Mouse (Mus musculus) granulocyte monocyte progenitor cell, adult 5-6 weeks (primary cell): ENCODE measurements around the gene Diexf. TPM values are rescaled to one million over a fixed set of nuclear protein-coding genes. Genes with fewer than 3 reads are reported as not detected.

Experiments used
- ATAC-seq: replicated peaks from 2 replicates; pipeline ENCODE4 v1.8.0; 2016; ENCODE audit warnings: mild to moderate bottlenecking, moderate TSS enrichment, inconsistent platforms; ENCODE audit not compliant: poor library complexity, severe bottlenecking
- total RNA-seq, 2 experiments: library from RNA; stranded (forward) in 1 of 2; stranded (reverse) in 1 of 2; fragments of 200-712, 200-1000 nt in 1 of 2; fragments of >200 nt in 1 of 2; fragmentation: Nextera tagmentation in 1 of 2; gene quantifications; 2 replicates each; pipeline ENCODE4 v1.2.3; 2014 to 2017

Diexf gene
- total RNA-seq, 2 experiments from 2014 or later: 26.1 to 26.3 TPM

DNA sequence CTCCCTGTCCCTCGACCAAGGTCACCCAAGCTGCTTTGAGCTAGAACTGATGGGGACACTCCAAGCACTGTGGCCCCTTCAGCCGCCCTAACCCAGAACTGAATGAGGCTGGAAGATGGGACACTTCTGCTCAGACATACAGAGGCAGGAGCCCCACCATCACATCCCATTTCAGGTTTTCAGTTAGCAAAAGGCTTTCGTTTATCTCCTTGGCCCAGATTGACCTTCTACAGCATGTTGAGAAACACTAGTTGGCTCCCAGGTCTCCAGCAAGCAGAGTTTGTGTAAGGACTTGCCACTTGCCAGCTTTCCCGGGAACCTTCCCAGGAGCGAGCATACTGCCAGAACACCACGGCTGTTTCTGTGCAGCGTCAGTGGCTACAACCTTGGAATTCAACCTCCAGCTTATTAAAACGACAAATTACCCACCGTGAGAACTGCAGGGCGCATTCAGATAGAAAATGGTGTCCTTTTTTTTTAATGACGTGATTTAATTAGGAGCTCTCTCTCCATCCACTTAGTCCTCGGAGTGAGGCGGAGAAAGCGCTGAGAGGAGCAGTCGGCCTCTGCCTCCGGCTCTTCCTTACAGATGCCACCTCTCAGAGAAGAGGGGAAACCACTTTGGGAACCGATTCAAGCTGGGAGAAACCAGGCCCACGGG lies 39.7 kb downstream of the Diexf start:
- ATAC-seq: no peak

DNA sequence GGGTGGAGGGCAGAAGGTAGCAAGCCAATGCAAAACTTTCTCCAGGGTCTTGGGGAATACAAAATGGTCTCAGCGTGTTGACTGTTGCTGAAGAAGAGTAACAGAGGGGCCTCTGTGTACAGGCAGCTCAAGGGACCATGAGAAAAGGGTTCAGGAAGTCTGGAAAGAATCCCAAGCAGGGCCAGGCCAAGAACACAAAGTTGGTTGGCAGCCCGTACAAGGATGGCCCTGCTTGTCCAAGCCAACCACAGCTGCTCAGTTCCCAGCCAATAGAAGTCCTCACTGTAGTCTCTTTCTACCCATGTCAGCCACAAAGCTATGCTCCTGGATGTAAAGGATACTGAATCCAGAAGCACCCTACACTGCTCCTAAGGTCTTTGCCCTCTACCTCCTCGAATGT lies 40.4 kb downstream of the Diexf start:
- ATAC-seq: no peak

DNA sequence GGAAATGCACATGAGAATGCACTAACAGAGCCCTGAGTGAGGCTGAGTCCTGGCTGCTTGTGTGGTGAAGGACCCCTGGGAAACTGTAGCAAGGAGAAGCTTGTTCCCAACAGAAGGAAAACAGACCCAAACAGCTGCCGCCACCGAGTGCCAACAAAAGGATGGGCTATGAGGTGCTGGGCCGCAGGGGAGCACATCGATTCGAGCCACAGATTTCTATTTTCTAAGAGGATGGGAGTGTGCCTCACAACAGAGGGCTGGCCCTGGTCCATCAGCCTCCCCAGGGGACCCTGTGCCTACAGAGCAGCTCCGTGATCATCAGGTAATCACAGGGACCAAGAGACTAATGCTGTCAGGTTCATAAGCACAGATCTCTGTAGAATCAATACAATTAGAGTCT lies 40.9 kb downstream of the Diexf start:
- no peak for ATAC-seq

DNA sequence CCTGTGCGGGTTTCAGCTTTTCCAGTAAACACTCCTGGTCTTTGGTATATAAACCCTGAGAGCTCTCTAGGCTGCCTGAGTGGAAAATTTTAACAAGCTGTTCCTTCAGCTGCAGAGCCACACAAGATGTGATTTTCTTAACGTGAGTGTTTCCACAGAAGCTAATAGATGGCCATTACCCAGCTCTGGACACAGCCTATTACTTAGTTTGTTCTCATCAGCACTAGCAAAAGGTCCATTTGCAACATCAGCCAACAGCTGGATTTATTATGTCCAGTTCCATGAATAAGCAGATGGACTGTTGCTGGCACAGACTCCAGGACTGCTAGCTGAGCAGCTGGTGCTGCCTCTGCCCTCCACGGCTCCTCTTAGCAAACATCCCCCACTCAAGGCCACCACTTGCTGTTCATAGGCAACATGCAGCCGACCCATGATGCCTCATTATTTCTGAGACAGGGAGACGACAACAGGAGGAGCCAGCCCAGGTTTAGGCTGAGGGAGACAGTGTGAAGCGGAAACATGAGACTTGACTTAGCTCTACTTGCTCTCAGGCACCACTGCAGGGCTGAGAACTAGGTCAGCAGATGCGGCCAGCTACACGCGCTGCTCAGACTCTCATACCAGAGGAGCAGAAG lies 43.1 kb downstream of the Diexf start:
- ATAC-seq: no peak

DNA sequence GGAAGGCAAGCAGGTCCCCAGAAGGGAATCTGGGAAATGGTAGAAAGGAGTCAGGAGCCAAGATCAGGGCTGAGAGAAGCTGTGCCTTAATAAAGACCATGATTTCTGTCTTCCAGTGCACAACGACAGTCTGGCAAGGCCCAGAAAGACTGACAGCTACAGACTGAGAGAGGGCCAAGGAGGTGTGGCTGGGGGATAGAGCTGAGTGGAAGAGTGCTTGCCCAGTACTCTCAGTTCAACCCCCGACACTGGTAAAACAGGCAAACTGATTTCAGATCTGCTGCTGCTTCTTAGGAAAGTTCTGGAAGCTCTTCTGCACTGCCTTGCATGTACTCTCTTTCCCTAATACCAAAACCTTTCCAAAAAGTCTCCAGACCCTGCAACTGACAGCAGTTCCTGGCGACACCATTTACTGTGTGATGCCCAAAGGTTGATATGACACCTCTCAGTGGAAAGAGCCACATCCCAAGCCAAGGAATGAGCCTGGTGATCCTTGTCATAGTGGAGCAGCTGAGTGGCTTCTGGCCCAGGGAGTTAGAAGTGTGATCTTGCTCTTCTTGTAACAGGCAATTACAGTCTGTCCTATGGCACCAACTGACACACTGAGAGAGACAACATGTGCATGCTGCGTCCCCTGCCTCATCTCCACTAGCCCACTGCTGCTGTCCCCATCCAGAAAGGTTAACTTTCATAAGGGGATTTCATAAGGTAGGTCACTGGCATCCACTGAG lies 43.8 kb downstream of the Diexf start:
- ATAC-seq: no peak

DNA sequence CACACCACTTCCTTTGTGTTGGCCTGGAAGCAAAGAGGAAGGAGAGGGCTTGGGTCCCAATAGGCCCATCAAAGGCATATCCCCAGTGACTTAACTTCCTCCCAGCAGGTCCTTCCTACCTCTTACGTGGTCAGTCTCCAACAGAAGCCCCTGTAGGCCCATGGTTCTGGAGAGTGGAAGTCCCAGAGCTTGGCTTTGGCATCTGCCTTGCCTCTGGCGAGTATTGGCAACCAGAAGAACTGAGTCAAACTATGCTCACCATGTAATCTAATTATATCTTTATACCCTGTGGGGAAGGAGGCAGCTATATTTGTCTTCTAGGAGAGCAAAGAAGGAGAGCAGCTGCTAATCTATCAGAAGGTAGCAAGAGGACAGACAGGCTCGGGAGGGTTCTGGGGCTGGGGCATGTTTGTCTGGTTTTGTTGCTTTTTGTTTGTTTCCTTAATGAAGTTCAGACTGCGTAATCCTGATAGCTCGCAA lies 44.5 kb downstream of the Diexf start:
- 0 out of 2 replicates have a peak, but pooled peaks have one; percentile 18 for ATAC-seq

DNA sequence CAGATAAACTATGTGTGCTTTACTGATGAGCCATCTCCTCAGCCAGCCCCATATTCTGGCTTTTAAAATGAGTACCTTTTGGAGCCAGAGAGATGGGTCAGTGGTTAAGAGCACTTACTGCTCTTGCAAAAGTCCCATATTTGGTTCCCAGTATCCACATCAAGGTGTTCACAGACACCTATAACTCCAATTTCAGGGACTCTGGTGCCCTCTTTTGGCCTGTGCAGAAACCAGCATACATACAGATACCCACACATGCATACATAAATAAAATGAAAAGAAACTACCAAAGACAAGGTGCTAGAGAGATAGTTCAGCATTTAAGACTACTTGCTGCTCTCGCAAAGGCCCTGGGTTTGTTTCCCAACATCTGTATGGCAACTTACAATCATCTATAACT lies 46.1 kb downstream of the Diexf start:
- no peak for ATAC-seq

DNA sequence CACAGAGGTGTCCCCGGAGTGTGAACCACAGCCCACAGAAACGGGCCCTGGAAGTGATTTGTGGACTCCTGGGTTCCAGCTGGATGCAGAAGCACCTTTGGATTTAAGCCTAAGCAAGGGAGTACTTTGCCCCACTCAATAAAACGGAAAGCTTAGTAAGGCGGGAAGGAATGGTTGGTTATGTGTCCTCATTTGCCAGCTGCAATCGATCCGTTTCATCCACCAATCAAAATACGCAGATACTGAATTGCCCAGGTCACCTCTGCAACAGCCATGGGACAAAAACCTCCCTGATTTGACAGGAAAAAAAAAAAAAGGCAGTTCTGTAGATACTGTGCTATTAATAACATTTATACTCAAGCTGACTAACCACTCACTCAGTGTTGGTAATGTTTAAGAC lies 47.0 kb downstream of the Diexf start:
- ATAC-seq: no peak

DNA sequence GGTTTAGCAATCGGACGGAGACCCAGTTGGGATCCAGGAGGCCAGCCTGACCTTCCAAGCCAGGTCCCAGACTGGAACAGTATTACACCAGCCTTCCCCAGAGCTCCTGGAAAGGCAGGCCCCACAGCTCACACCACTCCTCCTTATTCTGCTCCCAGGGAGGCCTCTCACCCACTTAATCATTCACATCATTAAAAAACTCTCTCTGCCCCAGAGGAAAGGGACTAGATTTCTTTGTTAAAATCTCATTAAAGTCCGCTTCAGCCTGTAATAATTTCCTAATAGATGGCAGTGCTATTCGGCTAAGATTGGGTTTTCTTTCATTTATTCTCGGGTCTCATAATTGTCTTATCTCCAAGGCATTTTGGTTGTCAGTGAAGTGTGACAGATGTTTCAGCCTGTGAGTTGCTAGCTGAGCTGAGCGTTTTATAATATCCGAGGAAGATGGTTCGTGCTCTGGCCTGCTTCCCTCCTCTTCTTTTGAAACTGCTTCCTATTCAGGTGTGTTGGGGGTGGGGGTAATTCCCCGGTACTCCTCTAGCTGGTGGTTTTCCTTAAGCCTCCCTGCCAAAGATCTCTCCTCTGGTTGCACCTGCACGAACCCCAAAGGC lies 47.7 kb downstream of the Diexf start:
- ATAC-seq: no peak

DNA sequence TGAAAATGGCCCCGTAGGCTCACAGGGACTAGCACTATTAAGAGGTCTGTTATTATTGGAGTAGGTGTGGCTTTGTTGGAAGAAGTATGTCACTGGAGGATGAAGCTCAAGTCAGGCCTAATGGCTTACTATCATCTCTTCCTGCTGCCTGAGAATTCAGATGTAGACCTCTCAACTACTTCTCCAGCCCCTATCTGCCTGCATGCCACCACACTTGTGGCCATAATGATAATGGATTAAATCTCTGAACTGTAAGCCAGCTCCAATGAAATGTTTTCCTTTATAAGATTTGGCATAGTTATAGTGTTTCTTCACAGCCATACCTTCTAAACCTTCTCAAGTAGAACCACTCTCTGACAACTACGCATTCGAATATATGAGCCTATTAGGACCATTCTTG lies 67.5 kb downstream of the Diexf start:
- no peak for ATAC-seq

DNA sequence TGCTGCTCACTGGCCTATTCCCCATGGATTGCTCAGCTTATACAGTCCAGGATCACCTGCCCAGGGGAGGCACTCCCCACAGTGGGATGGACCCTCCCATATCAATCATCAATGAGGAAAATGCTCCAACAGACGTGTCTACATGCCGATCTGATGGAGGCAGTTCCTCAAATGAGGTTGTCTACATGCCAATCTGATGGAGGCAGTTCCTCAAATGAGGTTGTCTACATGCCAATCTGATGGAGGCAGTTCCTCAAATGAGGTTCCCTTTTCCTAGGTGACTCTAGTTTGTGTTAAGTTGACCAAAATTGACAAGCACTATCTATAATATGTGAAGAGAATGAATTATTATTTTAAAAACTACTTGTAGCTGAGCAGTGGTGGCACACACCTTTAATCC lies 69.9 kb downstream of the Diexf start:
- peak; percentile 100 for ATAC-seq

DNA sequence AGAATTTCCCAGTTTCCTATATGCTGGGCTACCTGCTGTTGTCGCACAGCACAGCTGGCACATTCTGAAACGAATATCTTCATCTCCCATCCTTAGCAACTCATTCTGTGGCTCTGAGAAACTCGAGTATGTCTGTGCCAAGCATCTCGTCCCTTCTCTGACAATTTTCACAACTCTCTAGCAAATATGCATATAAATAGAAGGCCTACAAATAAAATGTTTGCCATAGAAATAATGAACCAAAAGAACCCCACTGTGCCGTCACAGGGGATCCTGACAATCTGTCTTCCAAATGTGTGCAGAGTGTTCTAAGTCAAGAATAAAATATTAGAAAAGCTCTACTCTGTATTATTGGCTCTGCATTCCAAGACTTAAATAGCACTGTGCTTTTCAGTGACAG lies 70.5 kb downstream of the Diexf start:
- ATAC-seq: no peak

DNA sequence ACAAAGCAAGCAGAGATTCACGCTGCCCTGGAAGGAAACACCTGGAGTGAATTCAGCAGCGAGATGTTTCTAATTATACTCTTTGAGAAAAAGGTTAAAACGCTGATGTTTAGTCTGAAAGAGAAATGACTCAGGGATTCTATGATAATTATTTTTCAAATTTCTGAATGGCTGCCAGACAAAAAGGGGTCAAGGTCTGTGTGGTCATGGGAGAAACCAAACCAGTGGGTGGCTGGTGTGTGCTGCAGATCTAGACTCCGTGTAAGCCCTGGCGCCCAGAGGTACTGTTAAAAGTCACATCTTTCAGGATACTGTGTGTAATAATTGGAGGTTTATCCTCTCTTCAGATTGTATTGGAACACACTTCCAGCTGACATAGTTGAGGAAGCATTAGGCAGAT lies 75.7 kb downstream of the Diexf start:
- ATAC-seq: no peak

DNA sequence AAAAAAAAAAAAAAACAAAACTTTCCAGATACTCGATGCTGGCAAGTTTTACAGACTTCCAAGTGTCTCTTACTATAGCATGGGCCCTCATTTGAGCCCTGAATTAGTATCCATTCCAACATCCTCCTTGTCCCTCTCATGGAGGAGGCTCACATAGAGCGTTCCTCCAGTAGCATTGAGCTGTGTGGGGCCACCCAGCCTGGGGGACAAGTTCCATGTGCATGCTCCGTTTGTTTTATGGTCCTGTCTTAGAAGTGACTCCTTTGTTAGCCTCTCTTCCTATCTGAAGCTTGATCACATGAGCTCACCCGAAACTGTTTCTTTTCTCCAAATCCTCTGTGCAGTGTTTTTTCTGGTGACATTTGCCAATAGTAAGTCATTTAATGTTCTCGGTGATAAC lies 77.0 kb downstream of the Diexf start:
- no peak for ATAC-seq

DNA sequence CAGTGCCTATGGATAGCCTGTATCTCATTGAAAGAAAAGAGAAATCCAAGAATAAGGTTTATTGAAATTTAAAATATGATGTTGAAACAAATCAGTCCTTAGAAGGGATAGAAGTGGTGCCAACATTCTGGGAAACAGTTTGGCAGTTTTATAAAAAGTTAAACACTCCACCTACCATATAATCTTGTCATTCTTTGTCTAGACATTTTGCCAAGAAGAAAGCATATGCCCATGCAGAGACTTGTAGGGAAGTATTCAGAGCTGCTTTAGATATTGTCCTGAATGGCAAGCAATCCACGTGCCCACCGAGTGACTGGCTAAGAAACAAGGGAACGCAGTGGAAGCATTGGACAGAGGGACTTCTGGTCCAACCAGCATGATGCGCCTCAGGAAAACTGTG lies 82.5 kb downstream of the Diexf start:
- no peak for ATAC-seq

DNA sequence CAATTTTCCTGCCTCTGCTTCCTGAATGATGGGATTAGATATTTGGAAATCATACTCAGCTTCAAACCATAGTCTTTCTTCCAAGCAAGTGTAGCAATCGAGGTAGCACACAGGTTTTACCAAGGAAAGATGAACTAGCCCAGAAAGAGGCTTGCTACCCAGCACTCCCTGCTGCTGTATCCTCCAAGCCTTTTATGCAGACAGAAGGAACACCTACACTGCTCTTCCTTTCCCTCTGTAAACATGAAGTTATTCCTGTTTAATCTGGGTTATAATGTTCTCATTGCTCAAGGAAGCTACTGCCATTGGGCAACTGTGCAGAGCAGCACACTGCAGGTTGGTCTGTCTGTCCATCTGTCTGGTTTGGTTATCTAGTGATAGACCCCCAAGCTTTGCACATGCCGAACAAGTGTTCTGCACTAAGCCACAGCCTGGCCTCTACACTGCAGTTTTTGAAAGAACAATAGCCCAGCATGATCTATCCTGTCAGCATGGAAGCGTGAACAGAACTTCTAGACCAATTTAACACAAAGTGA lies 87.2 kb downstream of the Diexf start:
- no peak for ATAC-seq

Other genes with a start within 250 kb of the Diexf start
- not detected in 2 replicates for gene Syt14, start 94.5 kb downstream of the Diexf start, total RNA-seq (2014; fragmentation: Nextera tagmentation)
- gene Syt14, start 94.5 kb downstream of the Diexf start, total RNA-seq (2017): 0.21 and 0.47 TPM in 2 replicates
- not detected in 2 replicates for gene Irf6, start 22.8 kb upstream of the Diexf start, total RNA-seq (2014; fragmentation: Nextera tagmentation)
- 0.22 TPM in 1 of 2 replicates, not detected in the other for gene Irf6, start 22.8 kb upstream of the Diexf start, total RNA-seq (2017)
- 6.2 and 6.7 TPM in 2 replicates for gene A130010J15Rik, start 37.8 kb upstream of the Diexf start, total RNA-seq (2014; fragmentation: Nextera tagmentation)
- gene A130010J15Rik, start 37.8 kb upstream of the Diexf start, total RNA-seq (2017): 7.0 and 13.9 TPM in 2 replicates
- 77.4 and 94.9 TPM in 2 replicates for gene Traf3ip3, start 71.4 kb upstream of the Diexf start, total RNA-seq (2014; fragmentation: Nextera tagmentation)
- gene Traf3ip3, start 71.4 kb upstream of the Diexf start, total RNA-seq (2017): 61.3 and 96.4 TPM in 2 replicates
- 6.7 and 8.8 TPM in 2 replicates for gene Lamb3, start 77.4 kb upstream of the Diexf start, total RNA-seq (2014; fragmentation: Nextera tagmentation)
- gene Lamb3, start 77.4 kb upstream of the Diexf start, total RNA-seq (2017): 2.9 and 3.2 TPM in 2 replicates
- gene Hsd11b1, start 133.8 kb upstream of the Diexf start, total RNA-seq (2014; fragmentation: Nextera tagmentation): 19.3 and 43.7 TPM in 2 replicates
- 27.4 and 31.4 TPM in 2 replicates for gene Hsd11b1, start 133.8 kb upstream of the Diexf start, total RNA-seq (2017)
- 1.8 and 2.3 TPM in 2 replicates for gene G0s2, start 142.9 kb upstream of the Diexf start, total RNA-seq (2014; fragmentation: Nextera tagmentation)
- 7.5 and 20.4 TPM in 2 replicates for gene G0s2, start 142.9 kb upstream of the Diexf start, total RNA-seq (2017)
- gene Camk1g, start 240.0 kb upstream of the Diexf start, total RNA-seq (2014; fragmentation: Nextera tagmentation): not detected in 2 replicates
- gene Camk1g, start 240.0 kb upstream of the Diexf start, total RNA-seq (2017): not detected in 2 replicates